Mouse (Mus musculus): ENCODE measurements around the gene Twistnb. TPM values are rescaled to one million over a fixed set of nuclear protein-coding genes. Genes with fewer than 3 reads are reported as not detected.

Twistnb gene
- polyA plus RNA-seq (2015; fragmentation: Nextera tagmentation; extraction: Ambion mirVana): 31.8 and 38.4 TPM in 2 replicates

- peaks cover 5% of the 10 kb centered on the region for H3K4me1 ChIP-seq (ENCODE audit: control insufficient read depth, insufficient read depth, low read length)
- H3K27me3 ChIP-seq (ENCODE audit: control insufficient read depth, insufficient read depth, low read length): no peaks in the 10 kb centered on the region
- peak within 1 kb of the TSS; percentile 72 for H3K4me3 ChIP-seq (ENCODE audit: low read length)
- H3K4me2 ChIP-seq (ENCODE audit: low read depth, low read length): peak within 1 kb of the TSS; percentile 77
- peak; percentile 95 for ATAC-seq (replicated peaks; ENCODE audit: extremely low read depth, insufficient read depth, low FRiP score)
- H3K36me3 ChIP-seq (ENCODE audit: control insufficient read depth, insufficient read depth): no peaks in the 10 kb centered on the region
- peak within 1 kb of the TSS; percentile 86 for H3K9ac ChIP-seq (ENCODE audit: low read length)
- peak within 1 kb of the TSS; percentile 50 for H3K27ac ChIP-seq (ENCODE audit: low read length)
- H3K9me3 ChIP-seq (replicated peaks; ENCODE audit: control insufficient read depth, low read length): no peaks in the 10 kb centered on the region
- under 1% methylated on average over 66 of the region's 66 CpGs for WGBS
Measured at GRCm38 (mm10) chr12:33429387-33430160, at the start of gene Twistnb. Gene Twistnb (plus strand): TSS chr12:33429635.

- H3K9ac ChIP-seq (ENCODE audit: low read length): no peak overlapping the region
- H3K4me2 ChIP-seq (ENCODE audit: low read depth, low read length): no peak overlapping the region
- no peaks in the 10 kb centered on the region for H3K9me3 ChIP-seq (replicated peaks; ENCODE audit: control insufficient read depth, low read length)
- H3K27ac ChIP-seq (ENCODE audit: low read length): no peak overlapping the region
- H3K27me3 ChIP-seq (ENCODE audit: control insufficient read depth, insufficient read depth, low read length): no peaks in the 10 kb centered on the region
- no peaks in the 10 kb centered on the region for H3K36me3 ChIP-seq (ENCODE audit: control insufficient read depth, insufficient read depth)
- WGBS: 8% methylated on average over 5 of the region's 5 CpGs
- no peak for ATAC-seq (replicated peaks; ENCODE audit: extremely low read depth, insufficient read depth, low FRiP score)
- H3K4me1 ChIP-seq (ENCODE audit: control insufficient read depth, insufficient read depth, low read length): no peaks in the 10 kb centered on the region
- H3K4me3 ChIP-seq (ENCODE audit: low read length): no peak overlapping the region
Measured at GRCm38 (mm10) chr12:33388842-33389241, 40.6 kb upstream of the Twistnb start.

GRCm38 (mm10) chr12:33390844-33391560 is 38.4 kb upstream of the Twistnb start:
- no peak overlapping the region for H3K27ac ChIP-seq (ENCODE audit: low read length)

GRCm38 (mm10) chr12:33394804-33395623 is 34.4 kb upstream of the Twistnb start, which contains the start of gene Efcab10:
Gene Efcab10 (plus strand): TSS chr12:33394854.
- H3K9me3 ChIP-seq (replicated peaks; ENCODE audit: control insufficient read depth, low read length): no peaks in the 10 kb centered on the region
- H3K36me3 ChIP-seq (ENCODE audit: control insufficient read depth, insufficient read depth): no peaks in the 10 kb centered on the region
- peak within 1 kb of the TSS; percentile 17 for H3K4me3 ChIP-seq (ENCODE audit: low read length)
- peak within 1 kb of the TSS; percentile 58 for H3K4me2 ChIP-seq (ENCODE audit: low read depth, low read length)
- H3K27me3 ChIP-seq (ENCODE audit: control insufficient read depth, insufficient read depth, low read length): no peaks in the 10 kb centered on the region
- no peak for ATAC-seq (replicated peaks; ENCODE audit: extremely low read depth, insufficient read depth, low FRiP score)
- H3K27ac ChIP-seq (ENCODE audit: low read length): no peak within 1 kb of the TSS
- no peak within 1 kb of the TSS for H3K9ac ChIP-seq (ENCODE audit: low read length)
- peaks cover 3% of the 10 kb centered on the region; the same call in 1 of the 2 replicates for H3K4me1 ChIP-seq (ENCODE audit: control insufficient read depth, insufficient read depth, low read length)
- 17% methylated on average over 24 of the region's 24 CpGs for WGBS

More at GRCm38 (mm10) chr12:33390844-33391560, 38.4 kb upstream of the Twistnb start:
- Histone ChIP-seq H3K9me3 (replicated peaks; ENCODE audit: control insufficient read depth, low read length) (no peaks in the 10 kb centered on the region), H3K36me3 (ENCODE audit: control insufficient read depth, insufficient read depth) (no peaks in the 10 kb centered on the region), H3K9ac (ENCODE audit: low read length) (no peak overlapping the region), H3K4me3 (ENCODE audit: low read length) (no peak overlapping the region), H3K4me1 (ENCODE audit: control insufficient read depth, insufficient read depth, low read length) (peaks cover 3% of the 10 kb centered on the region; the same call in 1 of the 2 replicates), H3K4me2 (ENCODE audit: low read depth, low read length) (no peak overlapping the region), H3K27me3 (ENCODE audit: control insufficient read depth, insufficient read depth, low read length) (no peaks in the 10 kb centered on the region)
- 0 out of 2 replicates have a peak, but pooled peaks have one; percentile 10 for ATAC-seq (replicated peaks; ENCODE audit: extremely low read depth, insufficient read depth, low FRiP score)
- 55% methylated on average over 2 of the region's 2 CpGs for WGBS

- no peak overlapping the region for H3K27ac ChIP-seq (ENCODE audit: low read length)
- H3K9me3 ChIP-seq (replicated peaks; ENCODE audit: control insufficient read depth, low read length): no peaks in the 10 kb centered on the region
- H3K4me2 ChIP-seq (ENCODE audit: low read depth, low read length): no peak overlapping the region
- WGBS: 33% methylated on average over 7 of the region's 7 CpGs
- H3K36me3 ChIP-seq (ENCODE audit: control insufficient read depth, insufficient read depth): no peaks in the 10 kb centered on the region
- H3K4me1 ChIP-seq (ENCODE audit: control insufficient read depth, insufficient read depth, low read length): no peaks in the 10 kb centered on the region
- H3K9ac ChIP-seq (ENCODE audit: low read length): no peak overlapping the region
- no peak overlapping the region for H3K4me3 ChIP-seq (ENCODE audit: low read length)
- ATAC-seq (replicated peaks; ENCODE audit: extremely low read depth, insufficient read depth, low FRiP score): no peak
- H3K27me3 ChIP-seq (ENCODE audit: control insufficient read depth, insufficient read depth, low read length): no peaks in the 10 kb centered on the region
Measured at GRCm38 (mm10) chr12:33403265-33403693, 26.2 kb upstream of the Twistnb start.

- Histone ChIP-seq H3K4me1 (ENCODE audit: control insufficient read depth, insufficient read depth, low read length) (no peaks in the 10 kb centered on the region), H3K36me3 (ENCODE audit: control insufficient read depth, insufficient read depth) (no peaks in the 10 kb centered on the region), H3K4me2 (ENCODE audit: low read depth, low read length) (no peak overlapping the region), H3K27me3 (ENCODE audit: control insufficient read depth, insufficient read depth, low read length) (no peaks in the 10 kb centered on the region), H3K27ac (ENCODE audit: low read length) (no peak overlapping the region), H3K4me3 (ENCODE audit: low read length) (no peak overlapping the region), H3K9ac (ENCODE audit: low read length) (no peak overlapping the region), H3K9me3 (replicated peaks; ENCODE audit: control insufficient read depth, low read length) (no peaks in the 10 kb centered on the region)
- no peak for ATAC-seq (replicated peaks; ENCODE audit: extremely low read depth, insufficient read depth, low FRiP score)
- WGBS: 52% methylated on average over 5 of the region's 5 CpGs
Measured at GRCm38 (mm10) chr12:33404996-33405395, 24.4 kb upstream of the Twistnb start.

GRCm38 (mm10) chr12:33405398-33406026 is 23.9 kb upstream of the Twistnb start:
- H3K27me3 ChIP-seq (ENCODE audit: control insufficient read depth, insufficient read depth, low read length): no peaks in the 10 kb centered on the region
- 41% methylated on average over 6 of the region's 6 CpGs for WGBS
- no peaks in the 10 kb centered on the region for H3K9me3 ChIP-seq (replicated peaks; ENCODE audit: control insufficient read depth, low read length)
- no peak overlapping the region for H3K4me3 ChIP-seq (ENCODE audit: low read length)
- no peak overlapping the region for H3K9ac ChIP-seq (ENCODE audit: low read length)
- H3K36me3 ChIP-seq (ENCODE audit: control insufficient read depth, insufficient read depth): no peaks in the 10 kb centered on the region
- no peak overlapping the region for H3K4me2 ChIP-seq (ENCODE audit: low read depth, low read length)
- ATAC-seq (replicated peaks; ENCODE audit: extremely low read depth, insufficient read depth, low FRiP score): no peak
- H3K27ac ChIP-seq (ENCODE audit: low read length): no peak overlapping the region
- H3K4me1 ChIP-seq (ENCODE audit: control insufficient read depth, insufficient read depth, low read length): no peaks in the 10 kb centered on the region

- 42% methylated on average over 6 of the region's 6 CpGs for WGBS
- H3K27me3 ChIP-seq (ENCODE audit: control insufficient read depth, insufficient read depth, low read length): peaks cover 2% of the 10 kb centered on the region; the same call in 1 of the 2 replicates
- H3K4me2 ChIP-seq (ENCODE audit: low read depth, low read length): no peak overlapping the region
- H3K4me1 ChIP-seq (ENCODE audit: control insufficient read depth, insufficient read depth, low read length): no peaks in the 10 kb centered on the region
- H3K36me3 ChIP-seq (ENCODE audit: control insufficient read depth, insufficient read depth): no peaks in the 10 kb centered on the region
- ATAC-seq (replicated peaks; ENCODE audit: extremely low read depth, insufficient read depth, low FRiP score): no peak
- H3K27ac ChIP-seq (ENCODE audit: low read length): no peak overlapping the region
- no peak overlapping the region for H3K4me3 ChIP-seq (ENCODE audit: low read length)
- no peak overlapping the region for H3K9ac ChIP-seq (ENCODE audit: low read length)
- no peaks in the 10 kb centered on the region for H3K9me3 ChIP-seq (replicated peaks; ENCODE audit: control insufficient read depth, low read length)
Measured at GRCm38 (mm10) chr12:33411580-33412151, 17.8 kb upstream of the Twistnb start.
